Mouse (Mus musculus) left cerebral cortex, postnatal 25 days (tissue): Measurements from ENCODE around the gene Gpr31b. TPM values are rescaled to one million over a fixed set of nuclear protein-coding genes. Genes with fewer than 3 reads are reported as not detected.

ENCODE experiments used
- total RNA-seq, 2 experiments: library from RNA; stranded (reverse); gene quantifications; 2 replicates each; pipeline ENCODE4 v1.2.3; 2021

The Gpr31b gene
- total RNA-seq, 2 experiments from 2014 or later, result not detected

Other genes with a start within 250 kb of the Gpr31b start
- 10 to 100 TPM; 37.2 to 39.0 TPM for gene Mas1, start 184.2 kb downstream of the Gpr31b start, total RNA-seq
- gene Mrgprh, start 176.3 kb downstream of the Gpr31b start, total RNA-seq, result under 1 TPM in 1 of 2 experiments, not detected in 1; 0.37 TPM
- 1 to 10 TPM; 2.3 to 2.7 TPM for gene Pnldc1, start 142.1 kb downstream of the Gpr31b start, total RNA-seq
- gene Tcp1, start 136.6 kb downstream of the Gpr31b start, total RNA-seq, result 100 to 1,000 TPM; 210 to 217 TPM
- gene Mrpl18, start 136.0 kb downstream of the Gpr31b start, total RNA-seq, result 10 to 100 TPM; 59.7 to 65.2 TPM
- 1 to 10 TPM; 2.6 to 3.9 TPM for gene Acat3, start 111.7 kb downstream of the Gpr31b start, total RNA-seq
- 10 to 100 TPM; 59.1 to 60.8 TPM for gene Acat2, start 91.5 kb downstream of the Gpr31b start, total RNA-seq
- 10 to 100 TPM; 50.9 to 53.6 TPM for gene Wtap, start 58.1 kb downstream of the Gpr31b start, total RNA-seq
- gene Sod2, start 45.5 kb downstream of the Gpr31b start, total RNA-seq, result 100 to 1,000 TPM; 267 to 275 TPM
- gene Tcp10b, start 8.8 kb upstream of the Gpr31b start, total RNA-seq, result under 1 TPM; 0.23 to 0.30 TPM
- gene Unc93a, start 79.5 kb upstream of the Gpr31b start, total RNA-seq, result under 1 TPM in 1 of 2 experiments, not detected in 1; 0.14 TPM
- gene Smok2a, start 168.9 kb upstream of the Gpr31b start, total RNA-seq, result not detected
- gene Smok2b, start 178.0 kb upstream of the Gpr31b start, total RNA-seq, result not detected